Mouse (Mus musculus) testis, adult 2 months (tissue): ENCODE results near the gene Gfral.

ENCODE experiments used
- CTCF ChIP-seq: fragments of 200-500 bp; IDR thresholded peaks from 2 replicates; pipeline ENCODE4 v1.5.1; 2012; ENCODE audit warnings: low read depth, mild to moderate bottlenecking, inconsistent platforms, low read length, moderate library complexity; ENCODE audit not compliant: control insufficient read depth, insufficient read depth, insufficient replicate concordance
- POLR2A ChIP-seq: fragments of 200-500 bp; IDR thresholded peaks from 2 replicates; pipeline ENCODE4 v1.6.1; 2012; ENCODE audit warnings: low read depth, mild to moderate bottlenecking, inconsistent platforms, low read length, moderate library complexity; ENCODE audit not compliant: control insufficient read depth

DNA sequence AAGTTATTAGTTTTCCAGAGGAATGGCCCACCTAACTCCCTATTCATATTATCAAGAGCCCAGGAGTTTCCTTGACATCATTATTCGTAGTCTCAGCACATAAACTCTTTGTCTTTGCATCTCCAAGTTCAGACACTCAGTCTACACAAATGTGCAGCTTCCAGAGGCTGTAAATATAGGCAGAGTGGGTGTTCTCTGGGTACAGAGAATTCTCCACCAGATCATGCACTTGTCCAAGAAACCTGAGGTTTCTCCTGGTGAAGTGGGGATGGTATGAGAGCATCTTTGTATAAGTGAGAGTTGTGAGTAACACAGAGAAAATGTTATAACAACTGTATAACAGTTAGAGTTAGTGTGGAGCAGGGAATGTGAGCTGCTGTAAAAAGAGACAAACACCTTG is 84.1 kb downstream of the Gfral start:
- no peak for TF ChIP-seq CTCF
- no peak for TF ChIP-seq POLR2A
